Comparison of ENCODE assay signal across 8 mouse cellular contexts in the genomic region with DNA sequence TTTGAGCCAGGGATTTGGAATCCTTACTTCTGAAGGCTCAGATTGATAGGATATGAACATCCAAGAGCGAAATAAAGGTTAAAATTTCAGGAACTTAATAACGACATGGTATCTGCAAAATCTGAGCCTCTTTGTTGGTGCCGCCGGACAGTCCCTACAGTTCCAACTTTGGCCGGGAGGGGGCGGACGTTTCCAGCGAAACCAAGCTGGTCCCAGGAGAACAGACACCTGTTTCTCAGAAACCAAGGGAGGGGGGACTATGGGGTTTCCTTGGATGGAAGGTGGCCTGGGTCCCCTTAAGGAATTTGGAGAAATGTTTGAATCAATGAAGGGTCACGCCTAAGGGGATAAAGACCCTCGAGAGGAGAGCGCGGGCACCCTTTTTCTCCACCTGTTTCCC. TPM values are rescaled to one million over a fixed set of nuclear protein-coding genes. Genes with fewer than 3 reads are reported as not detected.
A peak's percentile ranks its signal among the peaks of the same experiment; 100 is the strongest.
DNase-seq lines count a peak whose midpoint lies in the region; ATAC-seq and TF ChIP-seq lines count a peak whose summit lies in the region.

No protein-coding gene starts in this region.

- peak; percentile 74 for DNase-seq in cerebellum, adult 11 months
- no peak for DNase-seq in Patski (ENCODE audit: low read depth, low spot score)
- peak; percentile 91 to 94 for DNase-seq in cerebellum, postnatal 4 days (ENCODE audit: low spot score in 2 of 2)
- DNase-seq in gastrocnemius, postnatal 4 days (ENCODE audit: low spot score in 2 of 2) = peak; percentile 56 to 77
- peak; percentile 94 to 99 for DNase-seq in layer of hippocampus, postnatal 25 days (ENCODE audit: extremely low spot score in 1 of 2, low spot score in 1 of 2)
- peak; percentile 80 to 96 for DNase-seq in spleen, postnatal 4 days (ENCODE audit: low spot score in 2 of 2)

- POLR2A ChIA-PET in Patski (lab: Charles Lee) = no interaction called here

- in situ Hi-C loops in Patski (cut with MboI; ENCODE audit: low pct_unique_long_range_greater_than_20kb) = loop anchor here (5.0 kb wide), 2 partner anchors 81 to 156 kb away; no protein-coding TSS in a partner anchor

- CTCF ChIA-PET in Patski (lab: Charles Lee) = interaction anchor here (1.3 to 2.1 kb wide), 5 partner anchors 9 to 160 kb away, joined by 3 to 10 read pairs (median 3); a partner anchor contains a TSS

- TF ChIP-seq CTCF in Patski (IDR thresholded peaks at IDR 0.05) = peak; percentile 88

- ATAC-seq in cerebellum, adult (ENCODE audit: insufficient number of reproducible peaks, low FRiP score, low TSS enrichment) = no peak
- no peak for ATAC-seq in Patski
- 0 out of 2 replicates have a peak, but pooled peaks have one; percentile 42 for ATAC-seq in megakaryocyte-erythroid progenitor cell, adult 5-6 weeks (replicated peaks; ENCODE audit: low FRiP score, low TSS enrichment, poor library complexity, severe bottlenecking)

- H3K27me3 ChIP-seq in Patski = peaks cover 9% of the 10 kb centered on the region

RNA-seq across cellular contexts. Expression of a gene that starts 5.3 kb away (rescaled TPM):
- polyA plus RNA-seq in Patski (2021) = 2.6 TPM
- total RNA-seq in gastrocnemius, postnatal 4 days (2021) = 1 to 10 TPM; 3.3 to 3.6 TPM
- 10 to 100 TPM; 74.1 to 76.7 TPM for total RNA-seq in layer of hippocampus, postnatal 25 days (2021)
- 0.44 and 0.82 TPM in 2 replicates for total RNA-seq in megakaryocyte-erythroid progenitor cell, adult 5-6 weeks (2014; fragmentation: Nextera tagmentation)
- 0.08 and 0.09 TPM in 2 replicates for total RNA-seq in megakaryocyte-erythroid progenitor cell, adult 5-6 weeks (2017)

RNA-seq across cellular contexts. Expression of a gene that starts 9.2 kb away (rescaled TPM):
- polyA plus RNA-seq in Patski (2021) = 0.58 TPM
- 10 to 100 TPM; 16.1 to 16.2 TPM for total RNA-seq in gastrocnemius, postnatal 4 days (2021)
- total RNA-seq in layer of hippocampus, postnatal 25 days (2021) = 1 to 10 TPM; 1.3 to 2.3 TPM
- total RNA-seq in megakaryocyte-erythroid progenitor cell, adult 5-6 weeks (2014; fragmentation: Nextera tagmentation) = 79.4 and 81.5 TPM in 2 replicates
- 179 and 328 TPM in 2 replicates for total RNA-seq in megakaryocyte-erythroid progenitor cell, adult 5-6 weeks (2017)

RNA-seq across cellular contexts. Expression of a gene that starts 53.7 kb away (rescaled TPM):
- polyA plus RNA-seq in Patski (2021) = 104 TPM
- total RNA-seq in gastrocnemius, postnatal 4 days (2021) = 10 to 100 TPM; 41.2 to 55.6 TPM
- 10 to 100 TPM; 63.0 to 69.3 TPM for total RNA-seq in layer of hippocampus, postnatal 25 days (2021)
- 65.0 and 84.6 TPM in 2 replicates for total RNA-seq in megakaryocyte-erythroid progenitor cell, adult 5-6 weeks (2014; fragmentation: Nextera tagmentation)
- total RNA-seq in megakaryocyte-erythroid progenitor cell, adult 5-6 weeks (2017) = 129 and 149 TPM in 2 replicates

RNA-seq across cellular contexts. Expression of a gene that starts 53.9 kb away (rescaled TPM):
- polyA plus RNA-seq in Patski (2021) = 32.4 TPM
- 10 to 100 TPM; 23.7 to 25.1 TPM for total RNA-seq in gastrocnemius, postnatal 4 days (2021)
- total RNA-seq in layer of hippocampus, postnatal 25 days (2021) = 10 to 100 TPM; 19.3 to 22.0 TPM
- 22.3 and 28.9 TPM in 2 replicates for total RNA-seq in megakaryocyte-erythroid progenitor cell, adult 5-6 weeks (2014; fragmentation: Nextera tagmentation)
- total RNA-seq in megakaryocyte-erythroid progenitor cell, adult 5-6 weeks (2017) = 9.9 and 16.0 TPM in 2 replicates

Comparison
In these comparisons a context has a peak if more than half of its experiments do, and no peak if none do; other contexts are left out.
1. RNA of a gene that starts 5.3 kb away (total RNA-seq): 74.1 to 76.7 TPM in layer of hippocampus, postnatal 25 days; 3.3 to 3.6 TPM in gastrocnemius, postnatal 4 days and 0.08 to 0.82 TPM in megakaryocyte-erythroid progenitor cell, adult 5-6 weeks; every median in the first group is over 10 times any median in the second.
2. RNA of a gene that starts 9.2 kb away (total RNA-seq): 79.4 to 328 TPM in megakaryocyte-erythroid progenitor cell, adult 5-6 weeks and 16.1 to 16.2 TPM in gastrocnemius, postnatal 4 days; 1.3 to 2.3 TPM in layer of hippocampus, postnatal 25 days; every median in the first group is over 4 times any median in the second.